Mouse (Mus musculus): Measurements from ENCODE around the gene Ccdc12.

Gene Ccdc12

GRCm38 (mm10) chr9:110645219-110645618 lies 11.1 kb upstream of the Ccdc12 start:
- DNase-seq (ENCODE audit: low spot score): no peak

- DNase-seq (ENCODE audit: low spot score): no peak
Observed at GRCm38 (mm10) chr9:110649775-110650174, 6.5 kb upstream of the Ccdc12 start.

- DNase-seq (ENCODE audit: low spot score): no peak
Observed at GRCm38 (mm10) chr9:110651931-110652722, 4.2 kb upstream of the Ccdc12 start.

- no peak for DNase-seq (ENCODE audit: low spot score)
Observed at GRCm38 (mm10) chr9:110652963-110653654, 3.2 kb upstream of the Ccdc12 start.

- DNase-seq (ENCODE audit: low spot score): peak; percentile 88
Observed at GRCm38 (mm10) chr9:110653655-110654461, 2.4 kb upstream of the Ccdc12 start, which contains the start of gene Nbeal2. Nbeal2 (minus strand) TSS chr9:110654161.

GRCm38 (mm10) chr9:110654726-110655650 lies 1.3 kb upstream of the Ccdc12 start:
- DNase-seq (ENCODE audit: low spot score): no peak

- no peak for DNase-seq (ENCODE audit: low spot score)
Observed at GRCm38 (mm10) chr9:110655651-110656007, 674 bp upstream of the Ccdc12 start.

GRCm38 (mm10) chr9:110657474-110658078 lies 1.3 kb downstream of the Ccdc12 start:
- no peak for DNase-seq (ENCODE audit: low spot score)

GRCm38 (mm10) chr9:110659521-110659920 lies 3.2 kb downstream of the Ccdc12 start:
- DNase-seq (ENCODE audit: low spot score): no peak

- no peak for DNase-seq (ENCODE audit: low spot score)
Observed at GRCm38 (mm10) chr9:110660208-110660607, 3.9 kb downstream of the Ccdc12 start.

- DNase-seq (ENCODE audit: low spot score): no peak
Observed at GRCm38 (mm10) chr9:110660856-110661612, 4.7 kb downstream of the Ccdc12 start.

- no peak for DNase-seq (ENCODE audit: low spot score)
Observed at GRCm38 (mm10) chr9:110662844-110663243, 6.5 kb downstream of the Ccdc12 start.

GRCm38 (mm10) chr9:110665912-110666311 lies 9.6 kb downstream of the Ccdc12 start:
- DNase-seq (ENCODE audit: low spot score): peak; percentile 57

- DNase-seq (ENCODE audit: low spot score): no peak
Observed at GRCm38 (mm10) chr9:110666374-110666773, 10.1 kb downstream of the Ccdc12 start.

GRCm38 (mm10) chr9:110667219-110667836 lies 11.0 kb downstream of the Ccdc12 start:
- no peak for DNase-seq (ENCODE audit: low spot score)

GRCm38 (mm10) chr9:110668601-110669293 lies 12.4 kb downstream of the Ccdc12 start:
- DNase-seq (ENCODE audit: low spot score): peak; percentile 68

- DNase-seq (ENCODE audit: low spot score): no peak
Observed at GRCm38 (mm10) chr9:110669785-110670184, 13.5 kb downstream of the Ccdc12 start.

- DNase-seq (ENCODE audit: low spot score): no peak
Observed at GRCm38 (mm10) chr9:110672462-110673106, 16.3 kb downstream of the Ccdc12 start.

All from testis, postnatal 14 days (tissue).